Comparison of ENCODE assay signal across 8 mouse cellular contexts in genomic region chr9:72797136-72797621, GRCm38 (mm10). TPM values are rescaled to one million over a fixed set of nuclear protein-coding genes. Genes with fewer than 3 reads are reported as not detected.
A peak's percentile ranks its signal among the peaks of the same experiment; 100 is the strongest.
DNase-seq lines count a peak whose midpoint lies in the region; ATAC-seq and TF ChIP-seq lines count a peak whose summit lies in the region.

No protein-coding gene starts in this region.

- peak; percentile 20 for DNase-seq in adrenal gland, adult 2 months
- DNase-seq in adrenal gland, adult 8-10 months = no peak
- peak; percentile 74 to 80 for DNase-seq in heart, adult 2 months
- no peak for DNase-seq in liver, embryonic 11.5 days (ENCODE audit: low spot score)
- no peak for DNase-seq in forebrain, embryonic 14.5 days (ENCODE audit: low spot score)
- no peak for DNase-seq in cerebellum, adult 9-10 months
- DNase-seq in layer of hippocampus, adult 9-11 months = no peak

- H3K27me3 ChIP-seq in heart, adult 2 months (ENCODE audit: control insufficient read depth, insufficient read depth, low read length) = no peaks in the 10 kb centered on the region; the same call in 1 of the 2 replicates
- no peaks in the 10 kb centered on the region for H3K27me3 ChIP-seq in liver, embryonic 11.5 days (replicated peaks; ENCODE audit: control insufficient read depth, insufficient read depth, low read length)
- H3K27me3 ChIP-seq in small intestine, adult 2 months (ENCODE audit: control insufficient read depth, insufficient read depth, low read length) = no peaks in the 10 kb centered on the region
- 0 out of 2 replicates have a peak, but pooled peaks cover 3% of the 10 kb centered on the region for H3K27me3 ChIP-seq in forebrain, embryonic 14.5 days (replicated peaks; ENCODE audit: control insufficient read depth, insufficient read depth, low read length)

- TF ChIP-seq POLR2A in heart, adult 2 months (IDR thresholded peaks at IDR 0.05; ENCODE audit: insufficient read depth, low read depth, low read length) = no peak
- TF ChIP-seq POLR2A in small intestine, adult 2 months (IDR thresholded peaks at IDR 0.05; ENCODE audit: low read depth, low read length) = no peak

- peak overlapping the region; percentile 21; the same call in 1 of the 2 replicates for H3K4me2 ChIP-seq in liver, embryonic 11.5 days
- no peak overlapping the region for H3K4me2 ChIP-seq in forebrain, embryonic 14.5 days (ENCODE audit: low read length)

- no peaks in the 10 kb centered on the region; the same call in 1 of the 2 replicates for H3K4me1 ChIP-seq in heart, adult 2 months (ENCODE audit: control insufficient read depth, insufficient read depth, low read length)
- H3K4me1 ChIP-seq in liver, embryonic 11.5 days (replicated peaks; ENCODE audit: control insufficient read depth, insufficient read depth, low read length) = no peaks in the 10 kb centered on the region
- H3K4me1 ChIP-seq in small intestine, adult 2 months (ENCODE audit: control insufficient read depth, insufficient read depth, insufficient read length, low read length) = no peaks in the 10 kb centered on the region; the same call in 1 of the 2 replicates
- no peaks in the 10 kb centered on the region for H3K4me1 ChIP-seq in forebrain, embryonic 14.5 days (ENCODE audit: control insufficient read depth, insufficient read depth, low read length)

- ATAC-seq in liver, embryonic 11.5 days (replicated peaks; ENCODE audit: low FRiP score) = no peak
- ATAC-seq in forebrain, embryonic 14.5 days = no peak

- no peak for TF ChIP-seq CTCF in heart, adult 2 months (IDR thresholded peaks at IDR 0.05)
- no peak for TF ChIP-seq CTCF in small intestine, adult 2 months (IDR thresholded peaks at IDR 0.05; ENCODE audit: extremely low read depth, insufficient read length, insufficient replicate concordance, low read depth, low read length)

- WGBS in heart, adult 2 months = 29% methylated on average over 9 of the region's 9 CpGs
- 26% methylated on average over 9 of the region's 9 CpGs for WGBS in liver, embryonic 11.5 days
- WGBS in small intestine, adult 2 months = 29% methylated on average over 9 of the region's 9 CpGs
- 63% methylated on average over 9 of the region's 9 CpGs for WGBS in forebrain, embryonic 14.5 days

- H3K9ac ChIP-seq in heart, adult 2 months (ENCODE audit: low read depth, low read length) = no peak overlapping the region
- H3K9ac ChIP-seq in liver, embryonic 11.5 days (ENCODE audit: low read depth, low read length) = no peak overlapping the region
- H3K9ac ChIP-seq in forebrain, embryonic 14.5 days (ENCODE audit: low read length) = no peak overlapping the region

- intact Hi-C loops in heart, adult 2 months (cut with DNase I) = no loop called here

- no peaks in the 10 kb centered on the region for H3K79me2 ChIP-seq in heart, adult 2 months (replicated peaks; ENCODE audit: control insufficient read depth, insufficient read depth, low read length)

- H3K36me3 ChIP-seq in heart, adult 2 months (ENCODE audit: control insufficient read depth, insufficient read depth, low read length) = no peaks in the 10 kb centered on the region
- no peaks in the 10 kb centered on the region for H3K36me3 ChIP-seq in liver, embryonic 11.5 days (ENCODE audit: control insufficient read depth, insufficient read depth, low read length)
- H3K36me3 ChIP-seq in small intestine, adult 2 months (ENCODE audit: control insufficient read depth, insufficient read depth, low read length) = no peaks in the 10 kb centered on the region
- no peaks in the 10 kb centered on the region for H3K36me3 ChIP-seq in forebrain, embryonic 14.5 days (ENCODE audit: control insufficient read depth, insufficient read depth, low read length)

- H3K27ac ChIP-seq in heart, adult 2 months = peak overlapping the region; percentile 8; the same call in 1 of the 2 replicates
- H3K27ac ChIP-seq in liver, embryonic 11.5 days (ENCODE audit: low read depth, low read length) = no peak overlapping the region
- no peak overlapping the region for H3K27ac ChIP-seq in small intestine, adult 2 months (ENCODE audit: insufficient read depth, low read depth, low read length)
- H3K27ac ChIP-seq in forebrain, embryonic 14.5 days (ENCODE audit: low read depth, low read length) = no peak overlapping the region

- no peak overlapping the region for H3K4me3 ChIP-seq in heart, adult 2 months
- H3K4me3 ChIP-seq in liver, embryonic 11.5 days (ENCODE audit: low read depth, low read length) = no peak overlapping the region
- 0 out of 2 replicates have a peak overlapping the region, but pooled peaks have one; percentile 1 for H3K4me3 ChIP-seq in small intestine, adult 2 months (ENCODE audit: low read depth, low read length)
- no peak overlapping the region for H3K4me3 ChIP-seq in forebrain, embryonic 14.5 days (ENCODE audit: low read depth, low read length)

- no peaks in the 10 kb centered on the region for H3K9me3 ChIP-seq in liver, embryonic 11.5 days (ENCODE audit: control insufficient read depth, low read length)
- no peaks in the 10 kb centered on the region for H3K9me3 ChIP-seq in forebrain, embryonic 14.5 days (replicated peaks; ENCODE audit: control insufficient read depth, low read length)

- TF ChIP-seq EP300 in heart, adult 2 months (IDR thresholded peaks at IDR 0.05; ENCODE audit: insufficient read depth, low read depth, low read length) = peak; percentile 42; the same call in 1 of the 2 replicates

RNA-seq across cellular contexts. Expression of gene Prtg, which starts 9.5 kb away (rescaled TPM):
- under 1 TPM; 0.17 to 0.21 TPM for total RNA-seq in adrenal gland, adult 2 months (2021)
- 0.04 and 0.07 TPM in 2 replicates for polyA plus RNA-seq in adrenal gland, adult 2 months (2012; rRNA removed)
- under 1 TPM; 0.16 to 0.28 (median 0.22) TPM for total RNA-seq in adrenal gland, adult 8-10 months (2022)
- under 1 TPM; 0.02 to 0.05 TPM for total RNA-seq in heart, adult 2 months (2021)
- polyA plus RNA-seq in heart, adult 2 months (2012; rRNA removed) = 0.12 and 0.27 TPM in 2 replicates
- 1.7 TPM in 2 replicates for polyA plus RNA-seq in liver, embryonic 11.5 days (2014; fragmentation: Nextera tagmentation; extraction: Ambion mirVana)
- 0.01 and 0.04 TPM in 2 replicates for polyA plus RNA-seq in small intestine, adult 2 months (2012; rRNA removed)
- 0.36 TPM in 2 replicates for polyA plus RNA-seq in forebrain, embryonic 14.5 days (2014; fragmentation: Nextera tagmentation; extraction: Ambion mirVana)

Comparison
In these comparisons a context has a peak if more than half of its experiments do, and no peak if none do; other contexts are left out.
1. DNase-seq: peak in adrenal gland, adult 2 months (single experiment) and heart, adult 2 months (2 of 2); none in adrenal gland, adult 8-10 months (single experiment), liver, embryonic 11.5 days (single experiment), forebrain, embryonic 14.5 days (single experiment), cerebellum, adult 9-10 months (single experiment) and layer of hippocampus, adult 9-11 months (single experiment).